Mouse (Mus musculus) midbrain, embryonic 11.5 days (tissue): ENCODE data around the gene Krtap3-2. TPM values are rescaled to one million over a fixed set of nuclear protein-coding genes. Genes with fewer than 3 reads are reported as not detected.

Experiments
- ATAC-seq: fragments of 200-750 bp; cut with Nextera tagmentation; 2 replicates; pipeline ENCODE4 v1.8.0; 2017; ENCODE audit warnings: moderate TSS enrichment, moderate library complexity; ENCODE audit not compliant: low FRiP score
- DNase-seq: peaks from one replicate; pipeline ENCODE4 v3.0.0; 2015; ENCODE audit warnings: low spot score; ENCODE audit errors: missing footprints
- H3K27ac ChIP-seq: fragments of 300-500 bp; sonication (generic); 2 replicates; pipeline ENCODE4 v1.5.1; 2014; ENCODE audit warnings: low read depth, low read length
- H3K27me3 ChIP-seq: fragments of 300-500 bp; sonication (generic); 2 replicates; pipeline ENCODE4 v1.6.1; 2014; ENCODE audit warnings: mild to moderate bottlenecking, low read length, moderate library complexity, mixed read lengths; ENCODE audit not compliant: control insufficient read depth, insufficient read depth
- H3K36me3 ChIP-seq: fragments of 300-500 bp; sonication (generic); 2 replicates; pipeline ENCODE4 v1.6.1; 2014; ENCODE audit warnings: mild to moderate bottlenecking, low read length, moderate library complexity, mixed read lengths; ENCODE audit not compliant: control insufficient read depth, insufficient read depth
- H3K4me1 ChIP-seq: fragments of 300-500 bp; sonication (generic); 2 replicates; pipeline ENCODE4 v1.6.1; 2014; ENCODE audit warnings: low read length; ENCODE audit not compliant: control insufficient read depth, insufficient read depth
- H3K4me2 ChIP-seq: fragments of 300-500 bp; sonication (generic); 2 replicates; pipeline ENCODE4 v1.6.1; 2014; ENCODE audit warnings: mild to moderate bottlenecking, moderate library complexity
- H3K4me3 ChIP-seq: fragments of 300-500 bp; sonication (generic); 2 replicates; pipeline ENCODE4 v1.5.1; 2014; ENCODE audit warnings: low read depth, low read length
- H3K9ac ChIP-seq: fragments of 300-500 bp; sonication (generic); 2 replicates; pipeline ENCODE4 v1.6.1; 2014; ENCODE audit warnings: low read length
- H3K9me3 ChIP-seq: fragments of 300-500 bp; sonication (generic); 2 replicates; pipeline ENCODE4 v1.6.1; 2016; ENCODE audit warnings: low read length; ENCODE audit not compliant: control insufficient read depth
- WGBS: fragments of 180-500 bp; shearing (Covaris S2); extraction: QIAGEN DNeasy Blood & Tissue Kit; methylation state at CpG from one replicate; pipeline ENCODE4 v1.1.7; 2014; 5-methylcytosine and 5-hydroxymethylcytosine counted together
- polyA plus RNA-seq: library from polyadenylated mRNA; unstranded; fragments of >200 nt; fragmentation: Nextera tagmentation; extraction: Ambion mirVana; gene quantifications from 2 replicates; pipeline ENCODE4 v1.2.1, GENCODE M21; 2014

Gene Krtap3-2
- polyA plus RNA-seq, 1 experiment from 2014 or later, result not detected

GRCm38 (mm10) chr11:99539721-99540120 lies 16.9 kb downstream of the Krtap3-2 start:
- Histone ChIP-seq H3K36me3 (no peaks in the 10 kb centered on the region), H3K4me3 (no peak overlapping the region)
- WGBS, result 77% methylated on average over 9 of the region's 9 CpGs

GRCm38 (mm10) chr11:99521288-99521860 lies 35.3 kb downstream of the Krtap3-2 start, which contains the start of gene Krt39:
Gene Krt39, minus strand, starts transcription at chr11:99521338.
- Histone ChIP-seq H3K4me1 (no peaks in the 10 kb centered on the region), H3K9me3 (no peaks in the 10 kb centered on the region), H3K36me3 (no peaks in the 10 kb centered on the region), H3K4me2 (no peak within 1 kb of the TSS), H3K27ac (no peak within 1 kb of the TSS), H3K27me3 (no peaks in the 10 kb centered on the region), H3K4me3 (no peak within 1 kb of the TSS), H3K9ac (no peak within 1 kb of the TSS)
- DNase-seq (no peak), ATAC-seq (no peak)
- WGBS, result 88% methylated on average over 13 of the region's 13 CpGs

More at GRCm38 (mm10) chr11:99539721-99540120, 16.9 kb downstream of the Krtap3-2 start:
- Histone ChIP-seq H3K9ac (no peak overlapping the region), H3K4me2 (no peak overlapping the region), H3K4me1 (no peaks in the 10 kb centered on the region), H3K27me3 (no peaks in the 10 kb centered on the region), H3K9me3 (no peaks in the 10 kb centered on the region), H3K27ac (no peak overlapping the region)
- ATAC-seq (no peak), DNase-seq (no peak)

- Histone ChIP-seq H3K9me3 (no peaks in the 10 kb centered on the region), H3K4me1 (no peaks in the 10 kb centered on the region), H3K4me3 (no peak overlapping the region), H3K27ac (no peak overlapping the region), H3K36me3 (no peaks in the 10 kb centered on the region), H3K4me2 (no peak overlapping the region), H3K27me3 (no peaks in the 10 kb centered on the region), H3K9ac (no peak overlapping the region)
- DNase-seq (no peak), ATAC-seq (no peak)
- WGBS, result 88% methylated on average over 8 of the region's 8 CpGs
Measured at GRCm38 (mm10) chr11:99514098-99514497, 42.6 kb downstream of the Krtap3-2 start.

Other genes with a start within 250 kb of the Krtap3-2 start
- gene Krt25, start 233.9 kb downstream of the Krtap3-2 start, polyA plus RNA-seq, result not detected in 2 replicates
- gene Krt26, start 218.9 kb downstream of the Krtap3-2 start, polyA plus RNA-seq, result 0.68 and 0.94 TPM in 2 replicates
- gene Krt27, start 205.7 kb downstream of the Krtap3-2 start, polyA plus RNA-seq, result not detected in 2 replicates
- gene Krt28, start 181.9 kb downstream of the Krtap3-2 start, polyA plus RNA-seq, result 0.26 and 0.61 TPM in 2 replicates
- gene Krt10, start 167.5 kb downstream of the Krtap3-2 start, polyA plus RNA-seq, result 31.6 and 38.3 TPM in 2 replicates
- not detected in 2 replicates for gene Krt12, start 134.6 kb downstream of the Krtap3-2 start, polyA plus RNA-seq
- 0.11 and 0.42 TPM in 2 replicates for gene Krt20, start 118.7 kb downstream of the Krtap3-2 start, polyA plus RNA-seq
- 0.14 TPM in 1 of 2 replicates, not detected in the other for gene Krt23, start 63.7 kb downstream of the Krtap3-2 start, polyA plus RNA-seq
- gene Krt39, start 35.5 kb downstream of the Krtap3-2 start, polyA plus RNA-seq, result not detected in 2 replicates
- not detected in 2 replicates for gene Krt40, start 13.7 kb downstream of the Krtap3-2 start, polyA plus RNA-seq
- not detected in 2 replicates for gene Krtap3-3, start 6.0 kb downstream of the Krtap3-2 start, polyA plus RNA-seq
- not detected in 2 replicates for gene Gm11939, start 2.6 kb upstream of the Krtap3-2 start, polyA plus RNA-seq
- gene Krtap3-1, start 9.8 kb upstream of the Krtap3-2 start, polyA plus RNA-seq, result not detected in 2 replicates
- gene Krtap1-5, start 24.2 kb upstream of the Krtap3-2 start, polyA plus RNA-seq, result not detected in 2 replicates
- not detected in 2 replicates for gene Krtap1-4, start 26.8 kb upstream of the Krtap3-2 start, polyA plus RNA-seq
- not detected in 2 replicates for gene Krtap1-3, start 34.5 kb upstream of the Krtap3-2 start, polyA plus RNA-seq
- gene Krtap9-3, start 41.3 kb upstream of the Krtap3-2 start, polyA plus RNA-seq, result not detected in 2 replicates
- gene Gm11938, start 46.5 kb upstream of the Krtap3-2 start, polyA plus RNA-seq, result not detected in 2 replicates
- gene Gm11937, start 53.3 kb upstream of the Krtap3-2 start, polyA plus RNA-seq, result not detected in 2 replicates
- not detected in 2 replicates for gene Krtap2-4, start 58.0 kb upstream of the Krtap3-2 start, polyA plus RNA-seq
- gene Gm11562, start 63.6 kb upstream of the Krtap3-2 start, polyA plus RNA-seq, result not detected in 2 replicates
- not detected in 2 replicates for gene Krtap4-1, start 71.4 kb upstream of the Krtap3-2 start, polyA plus RNA-seq
- gene Krtap4-2, start 78.2 kb upstream of the Krtap3-2 start, polyA plus RNA-seq, result not detected in 2 replicates
- not detected in 2 replicates for gene Krtap4-7, start 87.2 kb upstream of the Krtap3-2 start, polyA plus RNA-seq
- not detected in 2 replicates for gene Gm11555, start 93.4 kb upstream of the Krtap3-2 start, polyA plus RNA-seq
- not detected in 2 replicates for gene Gm11563, start 102.1 kb upstream of the Krtap3-2 start, polyA plus RNA-seq
- gene Krtap4-6, start 109.1 kb upstream of the Krtap3-2 start, polyA plus RNA-seq, result not detected in 2 replicates
- gene Gm14190, start 133.9 kb upstream of the Krtap3-2 start, polyA plus RNA-seq, result not detected in 2 replicates
- gene Gm14180, start 177.4 kb upstream of the Krtap3-2 start, polyA plus RNA-seq, result not detected in 2 replicates
- not detected in 2 replicates for gene Gm11595, start 216.1 kb upstream of the Krtap3-2 start, polyA plus RNA-seq
- gene Krtap4-8, start 223.9 kb upstream of the Krtap3-2 start, polyA plus RNA-seq, result not detected in 2 replicates
- not detected in 2 replicates for gene Krtap4-9, start 228.3 kb upstream of the Krtap3-2 start, polyA plus RNA-seq
- not detected in 2 replicates for gene Gm11596, start 236.6 kb upstream of the Krtap3-2 start, polyA plus RNA-seq
- gene Gm11569, start 242.1 kb upstream of the Krtap3-2 start, polyA plus RNA-seq, result not detected in 2 replicates
- gene Gm11554, start 247.6 kb upstream of the Krtap3-2 start, polyA plus RNA-seq, result not detected in 2 replicates